Mouse (Mus musculus) gastrocnemius, postnatal 10 days (tissue): ENCODE measurements around the gene Mapk13. TPM values are rescaled to one million over a fixed set of nuclear protein-coding genes. Genes with fewer than 3 reads are reported as not detected.
"Not testable (repeated sequence)": the region's sequence is repeated elsewhere in the genome, so short reads cannot be mapped to it uniquely, and the experiment has no call there.

Source experiments
- DNase-seq: peaks from one replicate; pipeline ENCODE4 v3.0.0; 2021; ENCODE audit warnings: mixed read lengths
- total RNA-seq, 2 experiments: library from RNA; stranded (reverse); gene quantifications; 2 replicates each; pipeline ENCODE4 v1.2.3; 2021

Mapk13 gene
- total RNA-seq, 2 experiments from 2014 or later = 0.90 to 0.92 TPM

- no peak for DNase-seq
Observed at GRCm38 (mm10) chr17:28815384-28816004, 46.4 kb downstream of the Mapk13 start.

GRCm38 (mm10) chr17:28816326-28816725, 47.2 kb downstream of the Mapk13 start:
- not testable (repeated sequence) for DNase-seq

DNA sequence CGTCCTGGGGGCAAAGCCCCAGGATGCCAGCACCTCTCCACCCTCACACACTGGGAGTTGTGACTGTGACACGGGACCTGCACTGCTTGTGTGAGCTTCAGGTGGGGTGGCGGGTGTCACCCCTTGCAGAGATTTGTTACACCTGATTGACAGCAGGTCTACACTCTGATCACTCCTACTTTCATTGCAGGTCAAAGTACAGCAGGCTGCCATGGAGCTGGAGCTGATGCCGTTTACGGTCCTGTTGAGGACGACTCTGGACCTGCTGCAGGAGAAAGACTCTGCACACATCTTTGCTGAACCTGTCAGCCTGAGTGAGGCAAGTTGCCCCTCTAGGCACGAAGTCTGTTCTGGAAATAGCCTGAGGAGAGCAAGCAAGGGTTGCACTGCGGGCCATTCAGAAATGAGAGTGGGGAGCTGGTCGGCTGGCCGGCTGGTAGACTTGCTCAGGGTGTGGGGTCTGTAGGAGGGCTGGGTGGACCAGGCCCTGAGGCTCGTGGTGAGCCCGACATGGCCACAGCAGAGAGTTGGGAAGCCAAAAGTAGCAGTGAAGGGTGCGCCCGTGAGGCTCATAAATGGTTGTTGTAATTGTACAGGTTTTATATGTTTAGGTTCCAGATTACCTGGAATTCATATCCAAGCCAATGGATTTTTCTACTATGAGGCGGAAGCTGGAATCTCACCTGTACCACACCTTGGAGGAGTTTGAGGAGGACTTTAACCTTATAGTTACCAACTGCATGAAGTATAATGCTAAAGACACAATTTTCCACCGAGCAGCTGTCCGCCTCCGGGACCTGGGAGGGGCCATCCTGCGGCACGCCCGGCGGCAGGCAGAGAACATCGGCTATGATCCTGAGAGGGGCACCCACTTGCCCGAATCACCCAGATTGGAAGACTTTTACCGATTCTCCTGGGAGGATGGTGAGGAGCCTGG, 48.0 kb downstream of the Mapk13 start:
- DNase-seq = no peak

DNA sequence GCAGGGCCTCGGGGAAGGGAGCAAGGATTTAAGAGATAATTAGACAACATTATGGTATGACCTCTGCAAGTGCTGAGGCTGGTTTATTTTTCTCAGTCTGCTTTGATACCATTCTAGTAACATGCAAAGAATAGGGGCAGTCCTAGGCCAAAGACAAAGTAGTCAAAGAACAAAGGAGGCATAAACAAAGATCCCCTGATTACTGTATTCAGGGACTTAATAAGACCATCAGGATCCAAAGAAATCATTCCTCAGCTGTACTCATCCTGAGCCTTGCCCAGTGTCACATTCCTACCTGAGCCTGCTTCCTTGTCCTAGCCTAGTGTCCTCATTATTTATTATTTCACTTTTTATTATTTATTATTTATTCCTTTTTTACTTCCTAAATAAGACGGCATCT, 51.1 kb downstream of the Mapk13 start:
- DNase-seq = no peak

DNA sequence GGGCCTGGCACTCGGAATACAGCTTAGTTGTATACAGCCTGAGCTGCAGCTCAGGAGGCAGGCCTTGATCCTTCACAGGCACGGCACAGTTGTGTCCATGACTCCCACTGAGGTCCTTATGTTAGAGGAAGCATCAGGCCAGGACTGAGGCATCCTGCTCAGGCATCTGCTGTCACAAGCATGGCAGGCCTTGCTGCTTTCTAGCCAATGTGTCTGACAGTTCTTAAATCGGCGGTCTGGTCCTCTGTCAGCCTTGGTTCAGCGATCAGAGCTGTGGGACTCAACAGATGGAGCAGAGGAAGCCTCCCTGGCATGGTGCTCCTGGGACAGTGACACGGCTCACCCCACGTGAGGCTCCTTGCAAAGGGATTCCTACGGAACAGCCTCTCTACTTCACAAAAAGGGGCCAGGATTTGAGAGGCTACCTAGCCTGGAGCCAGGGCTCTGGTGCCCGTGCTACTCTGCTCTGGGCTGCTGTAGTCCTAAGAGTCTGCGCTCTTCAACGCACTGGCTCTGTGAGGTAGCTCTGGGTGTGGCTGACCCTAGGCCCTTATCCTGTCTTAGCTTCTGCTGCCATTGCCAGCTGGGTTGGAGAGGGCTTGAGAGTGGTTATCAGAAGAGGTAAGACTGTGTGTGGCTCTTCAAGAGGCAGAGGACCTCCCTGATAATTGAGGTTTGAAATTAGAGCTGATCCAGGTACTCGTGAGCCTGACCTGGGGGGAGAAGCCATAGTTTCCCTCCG, 54.1 kb downstream of the Mapk13 start:
- DNase-seq = no peak

GRCm38 (mm10) chr17:28823749-28824148, 54.7 kb downstream of the Mapk13 start:
- no peak for DNase-seq

GRCm38 (mm10) chr17:28824896-28825295, 55.8 kb downstream of the Mapk13 start:
- DNase-seq = no peak

GRCm38 (mm10) chr17:28825359-28826041, 56.4 kb downstream of the Mapk13 start:
- DNase-seq = no peak

GRCm38 (mm10) chr17:28827665-28828231, 58.7 kb downstream of the Mapk13 start:
- no peak for DNase-seq

- DNase-seq = no peak
Observed at GRCm38 (mm10) chr17:28829120-28829519, 60.0 kb downstream of the Mapk13 start.

Other genes with a start within 250 kb of the Mapk13 start
- gene Armc12, start 238.5 kb upstream of the Mapk13 start, total RNA-seq = not detected
- not detected for gene Clpsl2, start 219.9 kb upstream of the Mapk13 start, total RNA-seq
- not detected for gene Clps, start 208.5 kb upstream of the Mapk13 start, total RNA-seq
- not detected for gene Lhfpl5, start 193.7 kb upstream of the Mapk13 start, total RNA-seq
- 10 to 100 TPM; 28.5 to 36.2 TPM for gene Srpk1, start 146.6 kb upstream of the Mapk13 start, total RNA-seq
- 1 to 10 TPM; 1.2 TPM for gene Slc26a8, start 79.1 kb upstream of the Mapk13 start, total RNA-seq
- 10 to 100 TPM; 59.8 to 62.8 TPM for gene Mapk14, start 78.0 kb upstream of the Mapk13 start, total RNA-seq
- under 1 TPM in 1 of 2 experiments, not detected in 1; 0.93 TPM for gene AC170998.1, start 43.2 kb upstream of the Mapk13 start, total RNA-seq
- 10 to 100 TPM; 14.9 to 18.1 TPM for gene Brpf3, start 31.8 kb downstream of the Mapk13 start, total RNA-seq
- gene Pnpla1, start 89.1 kb downstream of the Mapk13 start, total RNA-seq = not detected
- under 1 TPM in 1 of 2 experiments, not detected in 1; 0.09 TPM for gene 4930539E08Rik, start 146.0 kb downstream of the Mapk13 start, total RNA-seq
- gene Pxt1, start 174.5 kb downstream of the Mapk13 start, total RNA-seq = not detected
- gene Kctd20, start 182.7 kb downstream of the Mapk13 start, total RNA-seq = 10 to 100 TPM; 35.9 to 42.8 TPM
- 10 to 100 TPM; 34.4 to 45.0 TPM for gene Stk38, start 238.7 kb downstream of the Mapk13 start, total RNA-seq